Mouse (Mus musculus): ENCODE results near the gene Gle1. TPM values are rescaled to one million over a fixed set of nuclear protein-coding genes. Genes with fewer than 3 reads are reported as not detected.
A peak's percentile ranks its signal among the peaks of the same experiment; 100 is the strongest.
"Not testable (repeated sequence)": the region's sequence is repeated elsewhere in the genome, so short reads cannot be mapped to it uniquely, and the experiment has no call there.

Gene Gle1
- 10 to 100 TPM in 25 of 26 experiments, 1 to 10 TPM in 1; 9.6 to 70.2 (median 31.0) TPM for total RNA-seq (2018; cell fraction: chromatin; rRNA removed)
- total RNA-seq (2018; cell fraction: cytosol; rRNA removed), result 10 to 100 TPM in 1 of 26 experiments, 1 to 10 TPM in 25; 5.9 to 10.3 (median 8.4) TPM
- total RNA-seq (2018; cell fraction: nucleus; rRNA removed), result 10 to 100 TPM in 16 of 26 experiments, 1 to 10 TPM in 10; 4.9 to 32.5 (median 15.2) TPM
- polyA plus RNA-seq (2018), result 7.9 to 12.5 TPM (median 10.0 TPM) in 3 replicates

DNA sequence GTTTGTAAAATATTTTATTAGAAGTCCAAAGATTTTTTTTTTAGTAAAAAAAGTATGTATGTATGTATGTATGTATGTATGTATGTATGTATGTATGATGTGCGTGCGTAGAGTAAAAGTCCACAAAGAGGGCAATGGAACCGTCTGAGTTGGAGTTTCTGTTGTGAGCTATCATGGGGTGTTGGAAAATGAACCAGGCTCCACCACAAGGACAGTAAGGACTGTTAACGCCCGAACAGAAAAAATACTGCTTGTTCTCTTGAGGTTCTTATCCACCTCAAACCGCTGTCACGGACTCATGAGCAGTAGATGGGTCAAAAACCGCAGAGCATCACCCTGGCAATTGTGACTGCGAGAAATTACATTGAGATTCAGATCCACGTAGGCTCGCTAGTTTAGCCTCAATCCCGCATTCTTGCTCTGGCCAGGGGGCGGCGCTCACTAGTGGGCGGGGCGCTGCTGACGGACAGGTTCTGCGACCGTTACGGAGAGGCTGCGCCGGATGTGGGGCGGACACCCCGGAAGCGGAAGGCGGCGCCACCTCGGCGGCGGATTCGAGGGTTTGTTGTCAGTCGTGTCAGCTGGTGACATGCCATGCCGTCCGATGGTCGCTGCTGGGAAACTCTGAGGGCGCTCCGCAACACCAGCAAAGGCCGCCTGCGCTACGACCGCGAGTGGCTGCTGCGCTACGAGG is at the start of gene Gle1:
Gene Gle1, plus strand, starts transcription at position 521 of the 694 bp plus-strand sequence.
- WGBS (ENCODE audit: missing documents), result 3% methylated on average over 37 of the region's 44 CpGs
- Histone ChIP-seq H3K4me3 (ENCODE audit: inconsistent target) (peak within 1 kb of the TSS; percentile 65), H3K79me2 (ENCODE audit: inconsistent target) (peaks cover 8% of the 10 kb centered on the region; the same call in 1 of the 2 replicates), H3K36me3 (ENCODE audit: inconsistent target) (peaks cover 13% of the 10 kb centered on the region; the same call in 1 of the 2 replicates), H3K27ac (peak within 1 kb of the TSS; percentile 32; the same call in 1 of the 2 replicates)

DNA sequence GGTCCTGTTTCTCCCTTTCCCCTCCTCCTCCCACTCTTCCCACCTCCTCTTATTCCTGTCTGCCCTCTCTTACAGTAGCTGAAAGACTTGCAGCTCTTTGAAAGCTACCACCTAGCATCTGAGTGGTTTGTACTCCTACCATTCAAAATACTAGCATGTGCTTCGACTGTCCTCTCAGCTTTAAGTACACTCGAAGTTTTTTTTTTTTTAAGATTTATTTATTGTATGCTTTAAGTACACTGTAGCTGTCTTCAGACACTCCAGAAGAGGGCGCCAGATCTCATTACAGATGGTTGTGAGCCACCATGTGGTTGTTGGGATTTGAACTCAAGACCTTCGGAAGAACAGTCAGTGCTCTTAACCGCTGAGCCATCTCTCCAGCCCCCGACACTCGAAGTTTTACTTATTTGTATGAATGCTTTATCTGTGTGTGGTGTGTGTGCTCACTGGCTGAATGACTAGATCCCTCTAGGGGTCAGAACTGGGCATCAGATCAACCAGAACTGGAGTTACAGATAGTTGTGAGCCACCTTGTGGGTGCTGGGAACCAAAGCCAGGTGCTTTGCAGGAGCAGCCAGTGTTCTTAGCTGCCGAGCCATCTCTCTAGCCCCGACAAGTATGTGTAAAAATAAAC is 48.5 kb upstream of the Gle1 start:
- not testable (repeated sequence) for H3K27ac ChIP-seq; H3K4me3 ChIP-seq (ENCODE audit: inconsistent target); H3K36me3 ChIP-seq (ENCODE audit: inconsistent target)
- H3K79me2 ChIP-seq (ENCODE audit: inconsistent target), result peaks cover 17% of the 10 kb centered on the region
- 57% methylated on average over 6 of the region's 9 CpGs for WGBS (ENCODE audit: missing documents)

DNA sequence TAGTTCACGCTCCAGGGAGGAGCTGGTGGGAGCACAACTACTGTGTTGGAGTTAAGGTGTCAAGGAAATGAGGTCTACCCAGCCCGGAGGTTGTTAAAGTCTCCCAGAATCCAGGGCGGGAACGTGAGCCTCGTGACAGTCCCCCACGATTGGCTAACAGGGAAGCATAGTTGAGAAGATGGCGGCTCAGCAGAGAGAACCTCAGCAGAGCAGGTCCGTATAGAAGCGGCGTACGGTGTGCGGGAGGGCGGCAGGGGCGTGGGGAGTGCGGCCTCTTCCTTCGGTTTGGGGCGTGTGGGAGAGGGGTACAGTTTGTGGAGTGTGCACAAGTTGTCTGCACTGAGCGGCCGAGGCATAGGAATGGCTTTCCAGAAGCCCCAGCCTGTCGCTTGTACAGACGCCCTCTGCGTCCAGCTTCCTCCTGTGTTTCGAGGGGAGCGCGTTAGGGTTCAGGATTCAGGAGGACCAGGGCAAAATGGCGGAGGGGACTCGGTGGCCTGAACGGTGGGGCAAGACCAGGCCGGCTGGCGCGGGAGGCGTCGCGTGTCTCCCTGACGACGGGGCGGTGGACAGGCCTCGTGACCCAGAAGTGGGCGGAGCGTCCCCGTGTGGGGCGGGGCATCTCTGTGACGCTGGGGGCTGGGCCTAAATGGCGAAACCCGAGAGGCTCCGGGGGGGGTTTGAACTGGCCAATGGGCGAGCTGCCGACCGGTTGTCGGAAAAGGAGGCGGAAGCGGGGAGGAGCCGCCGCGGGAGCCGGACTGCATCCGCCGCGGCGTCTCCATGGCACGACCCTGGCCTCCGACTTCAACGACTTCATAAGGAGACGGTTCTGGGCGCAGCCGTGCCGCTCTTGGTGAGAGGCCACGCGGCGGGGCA is 45.9 kb upstream of the Gle1 start, which contains the start of gene Odf2:
Gene Odf2, plus strand, starts transcription at position 156 of the 879 bp plus-strand sequence.
- Histone ChIP-seq H3K79me2 (ENCODE audit: inconsistent target) (peaks cover 30% of the 10 kb centered on the region), H3K4me3 (ENCODE audit: inconsistent target) (peak within 1 kb of the TSS; percentile 51), H3K27ac (peak within 1 kb of the TSS; percentile 86), H3K36me3 (ENCODE audit: inconsistent target) (peaks cover 16% of the 10 kb centered on the region)
- 2% methylated on average over 60 of the region's 70 CpGs for WGBS (ENCODE audit: missing documents)

DNA sequence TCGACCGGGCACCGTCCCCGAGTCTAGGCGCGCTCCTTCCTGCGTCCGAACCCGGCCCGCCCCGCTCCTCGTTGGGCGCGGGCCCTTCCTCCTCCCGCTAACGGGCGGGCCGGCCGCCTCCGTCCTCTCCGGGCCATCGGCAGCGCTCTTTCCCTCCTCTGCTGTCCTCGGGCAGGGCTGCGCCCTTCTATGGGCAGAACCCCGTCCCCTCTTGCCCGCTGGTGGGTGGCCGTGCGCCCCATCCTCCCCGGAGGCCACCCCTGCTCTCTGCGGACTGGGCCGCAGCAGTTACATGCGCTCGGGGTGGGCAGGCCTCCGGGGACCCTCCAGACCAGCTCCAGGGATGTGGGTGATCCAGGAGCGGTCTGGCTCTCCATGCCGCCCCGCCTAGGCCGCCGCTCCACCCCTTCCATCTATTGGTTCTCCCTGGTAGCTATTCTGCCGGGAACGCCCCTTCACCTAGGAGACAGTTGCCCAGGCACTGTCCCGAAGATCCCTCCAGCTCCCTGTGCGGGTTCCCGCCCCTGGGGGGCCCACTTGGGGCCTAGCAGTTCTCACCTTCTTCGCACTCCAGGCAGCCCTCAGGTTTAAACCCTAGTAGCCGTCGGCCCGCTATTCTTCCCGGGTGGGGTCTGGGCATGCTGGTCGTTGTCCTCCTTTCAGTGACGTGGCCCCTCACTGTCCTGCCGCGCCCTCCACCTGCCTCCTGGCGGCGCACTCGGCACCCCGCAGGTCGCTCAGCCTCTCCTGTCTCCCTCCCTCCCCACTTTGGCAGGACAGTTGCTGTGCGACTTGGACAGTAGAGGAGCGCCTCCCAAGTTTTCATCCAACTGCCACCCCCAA is 45.0 kb upstream of the Gle1 start:
- H3K27ac ChIP-seq, result peak overlapping the region; percentile 13; the same call in 1 of the 2 replicates
- peak overlapping the region; percentile 51 for H3K4me3 ChIP-seq (ENCODE audit: inconsistent target)
- 2% methylated on average over 60 of the region's 61 CpGs for WGBS (ENCODE audit: missing documents)
- peaks cover 25% of the 10 kb centered on the region for H3K36me3 ChIP-seq (ENCODE audit: inconsistent target)
- H3K79me2 ChIP-seq (ENCODE audit: inconsistent target), result peaks cover 30% of the 10 kb centered on the region

DNA sequence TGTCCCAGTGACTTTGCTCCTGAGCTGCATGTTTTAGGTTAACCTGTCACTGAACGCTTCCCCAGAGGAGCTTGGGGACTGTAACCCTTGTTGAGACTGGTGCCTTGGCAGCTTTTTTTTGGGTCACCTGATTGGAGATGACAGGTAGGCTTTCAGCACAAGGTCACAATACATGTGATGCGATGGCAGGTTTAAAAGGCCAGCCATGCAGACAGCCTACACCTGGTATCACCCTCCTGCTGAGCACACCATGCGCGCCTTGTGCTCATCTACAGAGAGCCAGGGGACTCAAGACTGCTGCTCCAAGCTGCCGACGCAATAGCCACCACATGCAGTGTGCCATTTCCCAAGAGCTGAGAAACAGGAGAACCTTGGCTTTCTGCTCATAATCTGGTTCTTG is 43.5 kb upstream of the Gle1 start:
- Histone ChIP-seq H3K4me3 (ENCODE audit: inconsistent target) (no peak overlapping the region), H3K36me3 (ENCODE audit: inconsistent target) (peaks cover 41% of the 10 kb centered on the region)

DNA sequence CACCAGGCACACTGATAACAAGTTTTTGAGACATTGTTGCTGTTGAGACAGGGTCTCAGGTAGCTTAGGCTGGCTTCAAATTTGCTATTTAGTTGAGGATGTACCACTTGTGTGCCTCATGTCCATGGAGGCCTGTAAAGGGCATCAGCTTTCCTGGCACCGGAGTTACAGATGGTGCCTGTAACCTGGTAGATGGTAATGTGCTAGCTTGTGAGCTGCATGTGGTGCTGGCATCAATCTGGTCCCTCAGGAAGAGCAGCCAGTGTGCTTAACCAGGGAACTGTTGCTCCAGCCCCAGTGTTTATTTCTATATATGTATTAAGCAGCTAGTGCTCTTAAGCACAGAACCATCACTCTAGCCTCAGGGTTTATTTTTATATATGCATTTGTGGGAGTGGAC is 39.2 kb upstream of the Gle1 start:
- Histone ChIP-seq H3K4me3 (ENCODE audit: inconsistent target) (no peak overlapping the region), H3K36me3 (ENCODE audit: inconsistent target) (peaks cover 81% of the 10 kb centered on the region), H3K79me2 (ENCODE audit: inconsistent target) (peaks cover 20% of the 10 kb centered on the region), H3K27ac (no peak overlapping the region)
- WGBS (ENCODE audit: missing documents), result 100% methylated on average over 1 of the region's 1 CpGs

More for the DNA sequence above, 43.5 kb upstream of the Gle1 start:
- Histone ChIP-seq H3K79me2 (ENCODE audit: inconsistent target) (peaks cover 30% of the 10 kb centered on the region), H3K27ac (no peak overlapping the region)
- 93% methylated on average over 6 of the region's 6 CpGs for WGBS (ENCODE audit: missing documents)

DNA sequence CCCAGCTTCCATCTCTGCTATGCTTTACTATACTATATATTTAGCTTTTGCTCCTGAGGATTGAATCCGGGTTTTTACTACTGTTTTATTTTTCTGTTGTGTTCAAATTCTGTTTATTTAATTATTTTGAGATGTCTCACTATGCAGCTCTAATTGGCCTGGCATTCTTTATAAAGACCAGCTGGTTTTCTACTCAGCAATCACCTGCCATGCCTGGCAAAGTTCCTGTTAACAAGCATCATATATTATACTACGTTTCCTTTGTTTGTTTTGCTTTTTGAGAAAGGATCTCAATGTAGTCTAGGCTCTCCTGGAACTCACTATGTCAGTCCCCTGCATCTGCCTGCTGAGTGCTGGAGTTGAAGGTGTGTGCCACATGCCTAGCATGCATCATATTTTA is 37.9 kb upstream of the Gle1 start:
- Histone ChIP-seq H3K4me3 (ENCODE audit: inconsistent target) (no peak overlapping the region), H3K27ac (no peak overlapping the region), H3K36me3 (ENCODE audit: inconsistent target) (peaks cover 92% of the 10 kb centered on the region), H3K79me2 (ENCODE audit: inconsistent target) (peaks cover 7% of the 10 kb centered on the region)
- 90% methylated on average over 2 of the region's 2 CpGs for WGBS (ENCODE audit: missing documents)

DNA sequence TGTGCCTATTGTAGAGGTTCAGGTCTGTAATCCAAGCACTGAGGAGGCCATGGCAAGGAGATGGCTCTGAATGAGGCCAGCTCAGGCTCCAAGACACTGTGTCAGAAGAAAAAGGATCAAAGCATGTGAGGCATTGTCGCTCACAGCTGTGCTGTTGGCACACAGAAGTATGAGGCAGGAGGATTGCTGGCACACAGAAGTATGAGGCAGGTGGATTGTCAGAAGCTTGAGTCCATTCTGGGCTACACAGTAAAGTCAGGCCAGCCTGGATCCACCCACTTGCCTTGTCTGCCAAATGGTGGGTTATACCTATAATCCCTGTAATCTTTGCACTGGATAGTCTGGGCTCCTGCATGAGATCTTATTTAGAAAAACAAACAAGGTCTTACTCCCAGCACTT is 37.1 kb upstream of the Gle1 start:
- WGBS (ENCODE audit: missing documents), result 100% methylated on average over 1 of the region's 1 CpGs
- no peak overlapping the region for H3K27ac ChIP-seq
- H3K79me2 ChIP-seq (ENCODE audit: inconsistent target), result no peaks in the 10 kb centered on the region; the same call in 1 of the 2 replicates
- no peak overlapping the region for H3K4me3 ChIP-seq (ENCODE audit: inconsistent target)
- H3K36me3 ChIP-seq (ENCODE audit: inconsistent target), result peaks cover 92% of the 10 kb centered on the region

DNA sequence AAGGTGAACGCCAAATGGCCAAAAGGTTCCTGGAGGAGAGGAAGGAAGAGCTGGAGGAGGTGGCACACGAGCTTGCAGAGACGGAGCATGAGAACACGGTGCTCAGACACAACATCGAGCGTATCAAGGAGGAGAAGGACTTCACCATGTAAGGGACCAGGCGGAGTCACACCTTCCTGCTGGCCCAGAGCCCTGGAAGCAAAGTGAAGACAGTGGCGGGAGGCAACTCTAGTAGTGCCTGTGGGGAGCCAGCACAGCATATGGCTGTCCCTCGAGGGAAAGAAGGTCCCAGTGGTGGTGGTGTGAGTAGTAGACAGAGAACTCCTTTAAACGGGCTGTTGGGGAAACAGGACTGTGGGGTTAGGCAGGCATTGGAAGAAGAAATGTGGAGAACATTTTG is 33.0 kb upstream of the Gle1 start:
- Histone ChIP-seq H3K36me3 (ENCODE audit: inconsistent target) (peaks cover 81% of the 10 kb centered on the region), H3K4me3 (ENCODE audit: inconsistent target) (no peak overlapping the region), H3K79me2 (ENCODE audit: inconsistent target) (no peaks in the 10 kb centered on the region; the same call in 1 of the 2 replicates), H3K27ac (no peak overlapping the region)
- WGBS (ENCODE audit: missing documents), result 95% methylated on average over 10 of the region's 10 CpGs

DNA sequence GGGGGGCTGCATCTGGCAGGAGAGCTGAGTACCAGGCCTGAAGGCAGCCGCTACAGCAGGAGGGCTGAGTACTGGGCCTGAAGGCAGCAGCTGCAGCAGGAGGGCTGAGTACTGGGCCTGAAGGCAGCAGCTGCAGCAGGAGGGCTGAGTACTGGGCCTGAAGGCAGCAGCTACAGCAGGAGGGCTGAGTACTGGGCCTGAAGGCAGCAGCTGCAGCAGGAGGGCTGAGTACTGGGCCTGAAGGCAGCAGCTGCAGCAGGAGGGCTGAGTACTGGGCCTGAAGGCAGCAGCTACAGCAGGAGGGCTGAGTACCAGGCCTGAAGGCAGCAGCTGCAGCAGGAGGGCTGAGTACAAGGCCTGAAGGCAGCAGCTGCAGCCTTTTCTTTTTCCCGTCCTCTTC is 27.1 kb upstream of the Gle1 start:
- not testable (repeated sequence) for H3K4me3 ChIP-seq (ENCODE audit: inconsistent target); H3K79me2 ChIP-seq (ENCODE audit: inconsistent target); H3K27ac ChIP-seq
- H3K36me3 ChIP-seq (ENCODE audit: inconsistent target), result peaks cover 37% of the 10 kb centered on the region
- 83% methylated on average over 2 of the region's 2 CpGs for WGBS (ENCODE audit: missing documents)

DNA sequence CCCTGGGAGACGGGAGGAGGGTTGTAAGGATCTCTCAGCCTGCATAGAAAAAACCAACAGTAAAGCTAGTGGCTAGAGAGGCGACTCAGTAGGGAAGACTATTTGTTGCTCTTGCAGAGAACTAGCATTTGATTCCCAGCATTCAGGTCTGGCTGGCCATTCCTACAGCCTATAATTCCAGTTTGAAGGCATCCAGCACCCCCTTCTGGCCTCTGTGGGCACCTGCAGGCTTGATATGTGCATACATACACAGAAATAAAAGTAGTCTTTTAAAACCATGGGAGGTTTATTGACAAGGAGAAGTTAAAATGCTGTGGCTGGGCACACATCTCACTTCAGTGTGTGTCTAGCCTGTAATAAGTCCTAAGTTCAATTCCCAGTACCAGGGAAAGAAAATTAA is 25.2 kb upstream of the Gle1 start:
- peaks cover 33% of the 10 kb centered on the region for H3K36me3 ChIP-seq (ENCODE audit: inconsistent target)
- H3K27ac ChIP-seq, result no peak overlapping the region
- no peak overlapping the region for H3K4me3 ChIP-seq (ENCODE audit: inconsistent target)
- H3K79me2 ChIP-seq (ENCODE audit: inconsistent target), result no peaks in the 10 kb centered on the region
- 91% methylated on average over 2 of the region's 2 CpGs for WGBS (ENCODE audit: missing documents)

DNA sequence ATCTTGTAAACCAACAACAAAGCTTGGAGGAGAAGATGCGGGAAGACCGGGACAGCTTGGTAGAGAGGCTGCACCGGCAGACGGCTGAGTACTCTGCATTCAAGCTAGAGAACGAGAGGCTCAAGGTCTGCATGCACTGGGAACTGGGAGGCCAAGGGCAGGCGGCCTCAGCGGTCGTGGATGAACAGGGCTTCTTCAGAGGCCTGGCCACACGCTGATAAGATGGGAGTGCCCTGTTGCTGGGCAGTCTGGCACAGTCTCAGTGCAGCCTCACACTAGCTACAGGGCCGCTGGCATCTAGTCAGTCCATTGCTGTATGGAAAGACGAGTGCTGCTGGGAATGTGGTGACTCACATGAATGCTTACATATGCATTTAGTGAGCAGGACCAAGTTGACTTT is 17.6 kb upstream of the Gle1 start:
- WGBS (ENCODE audit: missing documents), result 97% methylated on average over 11 of the region's 11 CpGs
- H3K36me3 ChIP-seq (ENCODE audit: inconsistent target), result peaks cover 74% of the 10 kb centered on the region
- H3K4me3 ChIP-seq (ENCODE audit: inconsistent target), result no peak overlapping the region
- no peak overlapping the region for H3K27ac ChIP-seq
- H3K79me2 ChIP-seq (ENCODE audit: inconsistent target), result no peaks in the 10 kb centered on the region

DNA sequence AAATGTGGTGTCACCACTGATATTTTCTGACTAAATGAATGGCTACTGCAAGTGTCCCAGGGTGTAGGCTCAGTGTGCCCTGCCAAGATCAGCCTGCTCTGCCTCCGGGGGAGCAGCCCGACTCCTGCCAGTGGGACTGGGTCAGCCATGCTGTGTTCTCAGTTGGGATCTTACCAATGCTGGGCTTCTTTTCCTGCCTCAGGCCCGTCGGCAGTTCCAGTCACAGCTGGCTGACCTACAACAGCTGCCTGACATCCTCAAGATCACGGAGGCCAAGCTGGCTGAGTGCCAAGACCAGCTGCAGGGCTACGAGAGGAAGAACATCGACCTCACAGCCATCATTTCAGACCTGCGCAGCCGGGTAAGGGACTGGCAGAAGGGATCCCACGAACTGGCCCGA is 13.2 kb upstream of the Gle1 start:
- H3K36me3 ChIP-seq (ENCODE audit: inconsistent target), result peaks cover 84% of the 10 kb centered on the region

More for the DNA sequence above, 13.2 kb upstream of the Gle1 start:
- Histone ChIP-seq H3K27ac (no peak overlapping the region), H3K4me3 (ENCODE audit: inconsistent target) (no peak overlapping the region), H3K79me2 (ENCODE audit: inconsistent target) (no peaks in the 10 kb centered on the region)
- 72% methylated on average over 11 of the region's 11 CpGs for WGBS (ENCODE audit: missing documents)
